Mouse (Mus musculus): Measurements from ENCODE around the gene Ttf2.

DNA sequence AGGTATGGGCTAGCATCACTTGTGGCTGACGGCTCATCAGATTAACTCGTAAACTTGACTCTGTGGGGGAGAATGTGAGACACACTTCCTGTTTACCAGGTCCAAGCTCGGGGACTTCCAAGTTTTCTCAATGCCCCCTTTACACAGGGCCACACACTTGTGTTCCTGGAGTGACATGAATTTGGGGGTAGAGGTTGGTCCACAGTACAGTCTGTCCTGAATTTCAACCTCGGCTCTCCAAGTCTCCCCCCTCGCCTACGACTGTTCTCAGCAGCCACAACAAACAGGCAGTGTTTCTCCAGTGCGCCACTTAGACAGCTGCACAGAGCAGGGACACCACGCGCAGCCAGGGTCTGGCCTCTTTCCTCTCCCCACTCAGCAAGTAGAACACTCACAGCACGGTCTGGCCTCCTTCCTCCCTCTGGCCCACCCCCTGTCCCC lies 42.7 kb upstream of the Ttf2 start:
- TF ChIP-seq POLR2A (IDR thresholded peaks at IDR 0.05; ENCODE audit: low read depth, low read length): no peak
- TF ChIP-seq CTCF (IDR thresholded peaks at IDR 0.05; ENCODE audit: extremely low read depth, insufficient read depth, insufficient read length, insufficient replicate concordance): no peak
